Mouse (Mus musculus) right cerebral cortex, postnatal 14 days (tissue): Measurements from ENCODE around the gene Gm42669.

Source experiments
- DNase-seq: peaks from one replicate; pipeline ENCODE4 v3.0.0; 2022

Gm42669 gene

GRCm38 (mm10) chr5:107507321-107507720, at the start of gene Gm42669:
TSS of gene Gm42669 (plus strand) at chr5:107507621.
- DNase-seq = no peak

GRCm38 (mm10) chr5:107462147-107463076, 45.0 kb upstream of the Gm42669 start:
- no peak for DNase-seq

DNA sequence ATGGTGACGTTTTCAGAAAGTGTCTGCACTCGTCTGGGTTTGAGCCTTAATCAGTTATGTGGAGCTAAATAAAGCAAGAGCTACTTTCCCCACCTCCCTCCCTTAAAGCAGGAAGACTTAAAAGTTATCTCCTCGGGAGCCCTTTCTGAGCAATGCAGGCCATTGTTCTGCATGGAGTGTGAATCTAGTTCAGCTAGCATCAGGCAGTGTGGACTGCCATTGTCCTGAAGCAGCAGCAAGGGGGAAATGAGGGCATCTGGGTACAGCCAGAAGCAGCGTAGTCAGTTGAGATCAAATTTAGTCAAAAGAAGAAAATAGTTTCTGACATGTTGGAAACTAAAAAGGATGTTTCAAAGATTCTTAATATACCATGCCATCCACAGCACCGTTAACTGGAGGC, 40.9 kb upstream of the Gm42669 start:
- no peak for DNase-seq

DNA sequence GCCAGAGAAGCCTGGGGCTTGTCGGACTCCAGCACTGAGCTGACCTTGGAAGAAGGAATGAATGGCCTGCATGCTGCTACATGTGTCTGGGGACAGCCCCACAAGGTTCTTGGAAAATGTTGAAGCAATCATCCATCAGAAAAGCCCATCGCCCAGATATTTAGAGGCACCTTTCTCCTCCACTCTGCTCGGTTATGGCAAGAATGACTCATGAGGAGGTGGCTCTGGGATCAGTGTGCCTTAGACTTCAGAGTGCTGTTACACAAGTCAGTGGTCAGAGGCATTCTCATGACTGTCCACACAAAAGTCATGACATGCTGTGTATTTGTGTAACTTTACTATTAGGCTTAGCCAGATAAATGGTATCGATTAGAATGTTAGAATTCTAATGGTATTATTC, 40.3 kb upstream of the Gm42669 start:
- no peak for DNase-seq

DNA sequence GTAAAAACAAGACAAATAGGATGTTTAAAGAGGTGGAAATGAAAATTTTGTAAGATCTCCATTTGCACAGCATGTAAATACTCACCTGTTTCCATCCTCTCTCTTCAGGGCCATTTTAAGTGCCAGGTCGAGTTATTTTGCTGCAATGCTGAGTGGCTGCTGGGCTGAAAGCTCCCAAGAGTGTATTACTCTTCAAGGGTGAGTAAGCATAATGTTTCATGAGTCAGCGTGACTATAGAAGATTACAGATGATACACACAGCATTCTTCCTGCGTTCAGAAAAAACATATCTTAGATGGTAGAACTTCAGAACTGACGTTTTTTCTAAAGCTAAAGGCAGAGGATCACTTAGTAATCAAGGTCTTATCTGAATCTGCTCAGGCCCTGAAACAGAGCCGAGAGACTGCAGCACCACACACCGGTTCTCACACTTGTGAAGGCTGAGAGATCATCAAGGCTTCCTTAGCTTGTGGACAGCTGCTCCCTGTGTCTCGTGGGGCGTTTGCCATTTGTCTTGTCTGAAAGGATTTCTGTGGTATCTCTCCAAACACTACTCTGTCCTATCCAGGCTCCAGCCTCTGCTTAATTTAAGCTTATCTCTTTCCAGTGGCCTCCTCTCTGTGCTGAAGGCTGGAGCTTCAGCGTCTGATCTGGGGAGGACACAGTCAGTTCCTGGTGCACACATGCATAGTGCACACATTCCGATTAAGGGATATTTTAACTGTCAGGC, 36.7 kb upstream of the Gm42669 start:
- no peak for DNase-seq

GRCm38 (mm10) chr5:107480194-107480593, 27.2 kb upstream of the Gm42669 start:
- DNase-seq = no peak

GRCm38 (mm10) chr5:107488996-107489395, 18.4 kb upstream of the Gm42669 start:
- no peak for DNase-seq

DNA sequence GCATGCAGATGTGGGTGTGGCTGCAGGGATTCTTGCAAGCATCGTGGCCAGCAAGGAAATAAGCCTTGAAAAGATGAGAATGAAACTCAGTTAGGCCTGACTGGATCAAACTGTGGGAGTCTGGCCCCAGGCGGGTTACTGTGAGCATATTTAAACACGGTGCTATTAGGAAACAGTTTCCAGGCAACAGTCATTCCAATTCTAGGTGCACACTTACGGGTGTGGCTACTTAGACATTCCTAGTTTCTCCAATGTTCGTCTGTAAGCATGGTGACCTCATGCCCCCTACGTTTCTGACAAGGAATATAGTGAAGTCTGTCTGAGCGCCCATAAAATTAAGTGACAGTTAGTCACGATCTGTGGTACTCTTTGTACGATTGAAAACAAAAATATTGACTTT, 16.4 kb upstream of the Gm42669 start:
- DNase-seq = no peak

DNA sequence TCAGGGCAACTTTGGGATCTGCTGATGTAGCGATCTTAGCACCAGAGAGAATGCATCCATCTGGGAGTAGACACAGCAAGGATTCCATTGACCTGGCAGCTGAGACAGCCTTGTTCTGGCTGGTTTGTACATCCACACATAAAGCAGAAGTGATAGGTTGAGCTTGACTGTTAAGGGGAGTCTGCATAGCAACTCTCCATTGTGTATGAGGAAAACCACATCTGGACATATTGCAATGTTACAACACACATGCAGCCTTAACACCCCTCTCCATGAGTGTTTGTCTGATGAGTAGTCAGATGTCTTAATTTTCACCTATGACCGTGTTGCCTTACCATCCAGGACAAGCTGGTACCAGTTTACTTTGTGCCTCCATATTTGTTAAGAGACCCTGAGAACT, 14.9 kb upstream of the Gm42669 start:
- DNase-seq = no peak

- no peak for DNase-seq
These were observed 12.7 kb upstream of the Gm42669 start for GRCm38 (mm10) chr5:107494759-107495158.

- DNase-seq = no peak
These were observed 11.4 kb upstream of the Gm42669 start for GRCm38 (mm10) chr5:107496047-107496446.

DNA sequence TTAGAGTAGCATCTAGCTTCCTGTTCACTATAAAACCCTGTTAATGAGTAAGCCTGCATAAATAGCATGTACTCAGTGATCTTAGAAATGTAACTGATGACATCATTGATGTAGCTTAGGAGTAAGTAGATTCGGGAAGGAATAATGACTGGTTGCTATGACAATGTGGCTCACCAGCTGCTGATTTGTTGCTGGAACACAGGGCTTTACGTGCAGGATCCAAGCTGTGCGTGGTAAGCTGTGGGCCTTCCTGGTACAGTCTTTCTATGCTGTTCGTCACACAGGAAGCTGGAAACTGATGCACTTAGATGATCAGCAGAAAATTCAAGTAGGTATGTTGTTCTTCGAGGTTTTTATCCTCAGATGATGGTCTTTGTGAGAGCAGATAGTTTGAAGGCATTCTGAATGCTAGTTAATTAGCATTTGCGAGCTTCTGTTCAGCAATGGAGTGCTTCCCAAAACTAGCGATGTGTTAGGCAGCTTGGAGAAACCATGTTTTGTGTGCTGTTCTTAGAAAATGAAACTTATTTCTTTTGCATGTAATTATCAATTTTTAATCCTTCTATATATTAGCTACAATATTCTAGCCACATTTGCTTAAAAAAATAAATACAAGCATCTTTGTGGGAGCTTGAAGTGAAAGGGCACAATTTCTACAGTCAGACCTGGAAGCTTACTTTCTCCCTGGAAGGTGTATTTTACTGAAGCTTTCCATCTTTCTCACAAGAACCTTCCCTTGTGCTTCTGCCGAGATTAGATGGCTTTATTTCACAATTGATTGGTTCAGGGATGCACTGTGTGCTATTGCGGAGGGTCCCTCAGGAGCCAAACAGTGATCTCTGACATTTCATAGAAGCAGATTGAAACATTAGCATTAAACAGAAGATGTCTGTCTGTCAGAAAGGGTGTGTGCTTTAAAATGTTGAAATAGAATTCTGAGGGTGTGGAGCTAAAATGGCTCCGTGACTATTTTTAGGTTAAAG, 9.6 kb upstream of the Gm42669 start:
- DNase-seq = peak; percentile 41

DNA sequence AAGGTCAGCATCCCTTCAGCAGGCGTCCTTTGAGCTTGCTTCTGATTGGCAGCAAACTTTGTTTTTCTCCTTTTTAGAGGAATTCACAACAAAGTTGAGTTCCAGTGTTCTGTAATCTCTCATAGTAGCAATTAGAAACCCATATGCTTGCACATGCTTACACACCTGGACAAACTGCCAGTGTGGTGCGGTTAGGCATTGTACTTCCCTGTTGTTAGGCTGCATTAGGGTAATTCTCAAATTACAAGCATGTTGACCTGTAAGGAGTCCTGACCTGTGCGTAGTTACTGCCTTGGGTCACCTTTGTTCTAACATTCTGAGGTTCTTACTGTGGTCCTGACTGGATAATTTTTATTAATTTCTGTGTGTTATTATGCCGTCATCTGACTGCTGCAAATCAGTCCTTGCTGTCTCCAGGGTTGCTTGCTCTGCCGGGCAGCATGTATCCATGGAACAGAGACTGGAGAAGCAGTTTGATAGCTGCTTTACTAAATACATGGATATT, 8.6 kb upstream of the Gm42669 start:
- no peak for DNase-seq

DNA sequence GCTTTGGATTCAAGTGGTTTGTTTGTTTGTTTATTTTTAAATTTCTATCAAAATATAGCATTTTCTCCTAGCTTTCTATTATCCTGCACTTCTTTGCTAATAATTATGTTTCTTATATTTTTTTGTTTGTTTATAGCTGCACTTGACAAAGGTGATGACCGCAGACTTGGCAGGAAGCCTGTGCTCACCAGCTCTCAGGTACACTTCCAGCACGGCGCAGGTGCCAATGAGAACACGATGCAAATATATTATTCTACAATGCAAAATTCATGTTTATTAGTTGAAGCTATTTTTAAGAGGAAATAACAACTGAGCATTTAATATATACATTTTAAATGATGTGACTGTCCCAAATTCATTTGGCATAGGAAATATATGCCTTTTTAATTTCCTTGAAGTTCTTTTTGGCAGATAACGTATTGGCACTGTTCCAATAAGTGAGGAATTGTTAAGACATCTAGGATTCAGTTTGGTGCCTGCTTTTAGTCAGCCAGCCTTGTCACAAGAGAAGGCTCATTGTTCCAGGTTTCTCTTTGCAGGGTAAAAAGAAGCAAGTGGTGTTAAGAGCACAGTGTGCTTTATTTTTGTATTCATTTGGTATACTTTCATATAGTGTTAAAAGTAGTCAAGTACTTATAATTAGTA, 7.4 kb upstream of the Gm42669 start:
- DNase-seq = no peak

- DNase-seq = no peak
These were observed 6.7 kb upstream of the Gm42669 start for GRCm38 (mm10) chr5:107500741-107501140.

GRCm38 (mm10) chr5:107510503-107510902, 3.1 kb downstream of the Gm42669 start:
- DNase-seq = no peak

DNA sequence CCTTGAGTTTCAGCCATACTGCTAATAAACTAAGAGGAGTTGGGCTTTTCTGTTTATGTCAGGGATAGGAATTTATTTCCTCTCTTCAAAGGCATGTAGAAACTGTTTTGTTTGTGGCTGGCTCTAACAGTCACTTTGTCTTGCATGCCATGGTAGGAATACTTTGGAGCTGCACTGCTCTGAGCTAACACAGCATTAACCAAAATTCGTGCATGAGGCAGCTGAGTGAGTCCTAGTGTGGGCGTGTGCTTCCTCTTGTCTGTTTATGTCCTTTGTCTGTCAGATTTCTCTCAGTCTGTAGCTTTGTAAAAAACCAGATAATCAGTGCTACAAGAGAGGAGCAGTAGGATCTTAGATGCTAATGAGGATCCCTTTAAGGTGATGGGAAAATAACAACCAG, 3.9 kb downstream of the Gm42669 start:
- DNase-seq = no peak

DNA sequence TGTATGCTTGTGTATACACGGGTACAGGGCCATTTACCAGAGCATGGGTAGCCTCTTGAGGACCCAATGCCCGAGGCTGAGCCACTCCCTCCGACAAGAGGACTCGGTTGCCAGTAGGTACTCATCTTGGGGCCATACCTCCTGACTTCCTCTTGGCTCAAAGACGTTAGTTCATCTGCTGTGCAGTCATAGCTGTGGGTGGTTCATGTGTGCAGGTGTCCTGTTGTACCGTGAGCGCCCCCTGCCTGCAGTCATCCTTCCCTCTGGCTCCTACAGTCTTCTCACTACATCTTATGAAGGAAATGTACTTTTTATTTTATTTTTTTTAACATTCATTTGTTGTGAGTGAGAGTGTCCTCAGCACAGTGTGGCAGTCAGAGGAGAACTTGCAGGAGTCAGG, 6.2 kb downstream of the Gm42669 start:
- DNase-seq = peak; percentile 68

GRCm38 (mm10) chr5:107515453-107515852, 8.0 kb downstream of the Gm42669 start:
- DNase-seq = no peak

- DNase-seq = no peak
These were observed 8.7 kb downstream of the Gm42669 start for GRCm38 (mm10) chr5:107516087-107516486.

DNA sequence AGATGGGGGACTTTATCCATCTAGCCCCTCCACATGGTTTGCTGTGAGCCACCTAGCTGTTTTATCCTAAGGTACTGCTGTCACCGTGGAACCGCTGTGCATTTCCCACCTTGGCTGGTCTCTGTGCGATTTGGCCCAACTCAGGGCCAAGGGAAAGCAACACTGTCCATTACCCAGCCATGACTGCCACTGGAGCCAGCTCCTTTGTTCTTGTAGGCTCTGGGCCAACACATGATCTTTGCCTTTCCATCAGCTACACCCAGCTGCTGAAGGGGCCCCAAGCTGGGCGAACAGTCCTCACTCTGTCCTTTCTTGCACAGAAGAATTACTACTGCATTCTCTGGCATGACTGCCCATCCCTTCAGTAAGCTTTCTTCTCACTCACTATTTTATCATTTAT, 11.2 kb downstream of the Gm42669 start:
- DNase-seq = no peak

DNA sequence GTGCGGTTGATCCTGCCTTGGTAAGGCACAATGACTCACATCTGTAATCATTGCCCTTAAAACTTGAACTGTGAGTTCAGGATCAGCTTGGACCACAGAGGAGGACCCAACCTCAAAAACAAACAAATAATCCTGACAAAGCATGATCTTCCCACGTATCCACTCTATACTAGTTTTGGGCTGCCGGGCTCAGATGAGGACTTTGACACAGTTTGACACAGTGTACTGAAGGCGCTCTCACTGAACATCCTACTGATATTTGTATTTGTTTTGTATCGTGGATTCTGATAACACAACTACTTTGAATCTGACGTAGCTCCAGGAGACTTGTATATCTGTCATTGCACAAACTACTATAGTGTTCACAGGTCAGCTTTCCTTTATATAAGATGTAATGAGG, 14.0 kb downstream of the Gm42669 start:
- no peak for DNase-seq
